Mouse (Mus musculus) right cerebral cortex, postnatal 36 days (tissue): Measurements from ENCODE around the gene Mroh2a.

ENCODE experiments used
- DNase-seq, 2 experiments: peaks; one replicate each; pipeline ENCODE4 v3.0.0; 2022; ENCODE audit warnings: low spot score in 2 of 2, mixed read lengths in 1 of 2

Gene Mroh2a

DNA sequence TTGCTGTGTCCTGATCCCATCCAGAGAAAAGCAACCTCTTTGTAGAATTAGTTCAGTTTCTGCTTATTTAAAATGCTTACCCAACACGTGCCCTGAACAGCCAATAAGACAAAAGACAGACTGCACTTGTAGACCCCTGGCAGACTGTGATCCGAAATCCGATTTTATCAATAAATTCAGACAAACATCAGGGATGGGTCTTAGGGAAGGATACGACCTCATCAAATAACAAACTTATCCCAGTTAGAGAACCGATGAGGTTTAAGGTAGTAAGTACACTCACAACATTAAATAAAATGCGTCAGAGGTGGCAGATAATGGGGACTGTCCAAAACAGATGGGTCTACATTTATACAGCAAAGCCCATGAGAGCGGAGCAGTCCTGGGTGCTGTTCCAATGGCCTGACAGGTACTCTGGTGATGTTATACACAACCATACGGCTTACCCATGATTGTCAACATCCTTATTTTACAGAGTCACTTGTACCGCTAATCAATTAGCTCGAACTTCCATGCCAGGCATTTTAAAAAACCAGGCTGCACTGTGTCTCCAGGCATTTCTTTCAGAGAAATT is 49.8 kb downstream of the Mroh2a start:
- no peak for DNase-seq

- DNase-seq, result peak; percentile 100
Measured at GRCm38 (mm10) chr1:88277098-88277817, 50.5 kb downstream of the Mroh2a start, which contains the start of the genes Hjurp and Trpm8. Hjurp (minus strand) TSS chr1:88277633. Trpm8 (plus strand) TSS chr1:88277661.

DNA sequence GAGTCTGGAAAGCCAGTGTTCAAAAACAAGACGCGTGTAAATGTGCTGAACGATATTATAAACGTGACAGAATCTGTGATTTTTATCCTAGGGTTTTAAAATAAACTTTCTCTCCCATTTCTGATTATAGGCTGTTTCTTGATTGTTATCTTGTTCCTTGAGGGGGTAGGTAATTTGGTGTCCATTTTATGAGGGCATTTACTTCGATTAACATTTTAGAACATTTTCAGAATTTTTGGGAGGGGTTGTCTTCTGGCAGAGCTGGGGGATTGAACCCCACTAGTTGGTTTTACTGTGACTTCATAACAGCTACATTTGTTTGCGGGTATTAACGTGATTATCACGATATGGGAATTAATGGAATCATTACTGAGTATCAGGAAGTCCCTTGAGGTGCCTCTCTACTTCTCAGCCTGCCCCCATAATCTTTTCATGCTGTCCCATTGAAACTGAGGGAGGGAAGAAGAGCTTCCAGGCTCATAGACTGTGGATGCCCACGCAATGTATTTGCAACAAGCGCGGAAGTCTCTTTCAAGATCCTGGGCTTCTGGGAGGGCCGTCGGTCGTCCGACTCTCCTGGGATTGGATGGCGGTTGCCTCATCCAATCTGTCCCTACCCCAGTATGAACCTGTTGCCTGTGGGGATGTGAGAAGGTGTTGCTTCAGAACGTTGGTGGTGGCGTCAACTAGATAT is 51.2 kb downstream of the Mroh2a start:
- no peak for DNase-seq

DNA sequence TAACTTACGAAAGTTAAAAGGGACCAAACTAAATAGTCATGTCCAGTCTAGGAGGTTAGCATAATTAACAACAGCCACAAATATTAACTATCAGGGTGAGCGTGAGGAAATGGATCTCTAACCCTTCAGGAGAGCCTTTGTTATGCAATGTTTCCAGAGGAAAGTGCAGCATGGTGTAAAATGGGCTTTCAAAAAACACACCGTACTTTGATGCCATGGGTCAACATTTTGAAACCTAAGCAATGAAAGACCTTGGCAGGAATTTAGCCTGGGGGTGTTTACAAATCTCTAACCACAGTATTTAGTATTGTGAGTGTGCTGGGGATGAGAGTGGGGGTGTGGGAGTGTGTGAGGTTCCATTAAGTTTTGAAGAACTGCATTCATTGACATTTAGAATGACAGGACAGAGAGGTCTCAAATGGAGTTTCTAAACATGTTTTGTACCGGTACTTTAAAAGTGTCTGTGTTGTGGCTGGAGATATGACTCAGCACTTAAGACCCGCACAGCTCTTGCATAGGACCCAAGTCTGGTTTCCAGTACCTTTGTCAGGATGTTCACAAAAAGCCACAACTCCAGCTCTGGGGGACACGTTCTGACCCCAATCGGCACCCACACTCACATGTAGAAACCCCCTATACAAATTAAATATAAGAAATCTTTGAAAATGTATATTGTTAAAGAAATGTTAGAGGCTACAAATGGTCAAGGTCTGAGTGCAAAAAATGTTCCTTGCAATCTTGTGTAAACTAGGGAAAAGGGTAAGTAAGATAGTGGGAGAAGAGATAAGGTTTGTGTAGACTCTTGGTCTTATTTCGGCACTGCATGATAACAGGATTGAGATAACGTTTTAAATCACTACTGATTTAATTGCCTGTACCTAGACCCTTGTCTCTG is 52.6 kb downstream of the Mroh2a start:
- no peak for DNase-seq

DNA sequence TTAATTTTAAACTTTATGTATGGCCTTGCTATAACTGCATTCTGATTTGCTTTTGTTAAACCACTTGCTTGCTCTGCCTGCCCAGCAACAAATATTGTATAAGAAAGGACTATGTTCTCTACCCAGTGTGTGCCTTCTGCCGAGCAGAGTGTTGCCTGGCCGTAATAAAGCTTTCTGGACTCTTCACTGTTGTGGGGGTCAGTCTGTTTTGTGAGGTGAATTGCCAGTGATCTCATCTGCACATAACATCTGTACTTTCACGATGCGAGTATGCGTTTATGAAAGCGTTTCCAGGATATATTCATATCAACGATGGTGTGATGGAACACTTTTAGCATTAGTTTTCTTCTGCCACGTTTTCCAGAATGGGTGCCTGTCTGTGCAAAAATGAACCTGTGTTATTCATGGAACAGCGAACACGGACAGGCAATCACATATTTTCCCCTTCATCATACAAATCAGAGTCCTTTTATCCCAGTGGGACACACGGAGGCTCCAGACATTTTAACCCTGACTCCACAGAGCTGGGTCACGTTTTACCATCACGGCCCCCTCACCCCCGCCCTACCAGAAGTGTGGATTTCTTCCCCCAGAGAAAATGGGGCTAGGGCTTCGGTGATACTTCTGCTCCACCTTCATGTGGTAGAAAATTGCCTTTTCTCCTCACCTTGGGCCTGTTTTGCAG is 53.4 kb downstream of the Mroh2a start:
- DNase-seq, result no peak

DNA sequence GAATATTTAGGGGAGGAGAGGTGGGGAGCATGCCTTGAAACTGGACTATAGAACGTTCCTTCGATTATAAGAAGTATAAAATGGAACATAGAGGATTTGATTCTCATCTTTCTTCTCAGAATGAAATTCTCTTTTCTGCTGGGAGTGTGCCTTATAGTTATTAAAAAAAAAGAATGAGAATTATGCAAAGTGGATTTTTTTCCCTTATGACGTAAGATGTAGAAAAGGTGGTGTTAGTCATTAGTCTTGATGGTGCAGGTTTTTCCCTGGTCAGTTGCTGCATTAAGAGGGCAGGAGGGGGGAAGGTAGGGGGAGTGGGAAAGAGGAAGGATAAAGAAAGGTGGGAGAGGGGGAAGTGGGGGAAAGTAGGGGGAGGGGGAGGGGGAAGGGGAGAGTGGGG is 55.5 kb downstream of the Mroh2a start:
- DNase-seq, result no peak

- DNase-seq, result no peak
Measured at GRCm38 (mm10) chr1:88283376-88284227, 56.8 kb downstream of the Mroh2a start.

- DNase-seq, result no peak
Measured at GRCm38 (mm10) chr1:88284228-88284945, 57.6 kb downstream of the Mroh2a start.

DNA sequence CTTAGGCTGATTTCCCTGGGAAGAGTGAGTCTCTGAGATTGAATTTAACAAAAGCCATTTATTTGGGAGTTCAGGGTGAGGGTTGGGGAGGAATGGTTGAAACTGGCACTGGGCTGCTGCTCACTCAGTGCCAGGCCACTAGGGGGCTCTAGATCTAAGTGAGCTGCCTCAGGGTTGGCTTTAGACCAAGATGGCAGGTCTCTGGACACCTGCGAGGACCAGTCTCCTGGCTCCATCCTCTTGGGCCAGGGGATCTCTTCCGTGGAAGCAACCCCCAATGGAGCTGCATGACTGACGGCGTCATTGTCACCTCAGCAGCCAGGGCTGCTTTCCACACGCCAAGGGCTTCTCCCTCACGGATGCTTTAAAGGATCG is 58.1 kb downstream of the Mroh2a start:
- DNase-seq, result no peak

DNA sequence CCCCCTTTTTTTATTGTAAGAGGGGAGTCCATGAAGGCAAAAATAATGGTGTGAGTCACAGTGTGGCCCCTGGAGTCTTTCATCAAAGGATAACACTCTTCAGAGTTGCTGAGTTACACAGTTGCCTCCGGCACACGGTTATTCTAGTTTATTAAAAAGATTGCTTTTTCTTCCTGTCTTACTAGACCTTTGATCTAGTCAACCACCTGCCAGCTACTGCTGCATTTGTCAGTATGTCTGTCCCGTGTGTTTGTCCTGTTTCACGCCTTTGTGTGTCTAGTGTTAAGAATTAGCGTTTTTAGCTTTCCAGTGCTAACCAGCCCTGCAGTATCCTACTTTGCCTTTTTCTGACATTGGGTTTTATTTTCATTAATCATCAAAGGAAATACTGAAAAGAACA is 58.9 kb downstream of the Mroh2a start:
- no peak for DNase-seq

DNA sequence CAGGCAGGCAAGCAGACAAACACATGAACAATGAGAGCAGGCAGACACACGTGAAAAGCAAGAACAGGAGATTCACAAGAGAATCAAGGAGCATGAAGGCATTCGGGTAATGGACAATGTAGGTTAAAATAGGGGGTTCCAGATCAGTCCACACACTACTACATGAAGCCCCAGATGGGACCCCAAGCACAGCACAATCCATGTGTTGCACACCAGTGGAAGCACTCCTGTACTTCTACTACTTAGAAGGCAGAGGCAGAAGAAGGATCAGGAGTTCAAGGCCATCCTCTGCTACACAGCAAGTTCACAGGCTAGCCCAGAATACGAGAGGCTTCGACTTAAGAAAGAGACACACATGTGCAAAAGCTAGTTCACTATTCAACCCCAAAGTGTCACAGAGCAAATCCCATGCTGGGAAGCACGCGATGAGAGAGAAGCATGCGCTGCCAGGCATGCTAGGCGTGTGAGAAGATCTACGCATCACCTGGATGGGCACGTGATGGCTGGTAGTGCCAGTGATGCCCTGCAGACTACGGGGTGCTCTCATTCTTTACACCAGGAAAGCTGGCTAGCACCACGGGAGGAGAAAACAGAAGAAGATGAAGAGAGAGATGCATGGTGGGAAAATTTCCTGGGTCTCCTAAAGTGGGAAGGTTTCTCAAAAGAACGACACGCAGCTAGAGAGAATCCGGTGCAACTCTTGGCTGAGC is 59.5 kb downstream of the Mroh2a start:
- no peak for DNase-seq

DNA sequence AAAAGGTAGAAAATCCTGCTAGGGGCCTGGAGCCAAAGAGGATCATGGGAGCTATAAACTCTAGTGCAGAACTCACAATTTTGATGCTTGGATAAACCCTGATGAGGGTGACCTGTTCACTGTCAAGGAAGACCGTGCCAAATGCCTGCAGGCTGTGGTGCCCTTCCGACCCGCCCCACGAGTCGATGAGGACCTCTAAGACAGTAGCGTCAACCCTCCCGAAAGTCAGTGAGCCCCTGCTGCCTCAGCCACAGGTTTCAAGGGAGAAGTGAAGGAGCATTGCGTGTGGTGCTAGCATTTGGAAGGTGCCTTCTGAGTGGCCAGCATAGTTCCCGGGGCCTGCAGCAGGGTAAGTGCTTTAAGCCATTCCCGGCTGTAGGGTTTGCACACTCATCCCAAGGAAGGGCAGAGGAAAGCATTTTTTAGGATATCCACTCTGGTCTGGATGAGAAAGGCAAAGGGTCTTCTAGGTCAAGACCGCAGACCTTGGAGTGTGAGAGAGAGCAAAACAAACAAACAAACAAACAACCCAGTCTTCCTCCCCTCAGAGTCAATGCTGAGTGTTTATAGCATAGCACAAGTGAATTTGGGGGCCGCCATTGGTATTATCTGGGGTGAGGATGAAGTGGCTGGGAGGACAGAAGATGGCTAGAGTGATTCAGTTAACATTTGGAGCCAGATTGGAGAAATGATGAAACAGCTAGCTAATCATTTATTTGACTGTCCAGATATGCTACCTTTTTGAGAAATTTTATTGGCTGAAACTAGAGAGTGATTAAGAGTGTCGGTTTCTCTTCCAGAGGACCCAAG is 60.3 kb downstream of the Mroh2a start:
- no peak for DNase-seq

DNA sequence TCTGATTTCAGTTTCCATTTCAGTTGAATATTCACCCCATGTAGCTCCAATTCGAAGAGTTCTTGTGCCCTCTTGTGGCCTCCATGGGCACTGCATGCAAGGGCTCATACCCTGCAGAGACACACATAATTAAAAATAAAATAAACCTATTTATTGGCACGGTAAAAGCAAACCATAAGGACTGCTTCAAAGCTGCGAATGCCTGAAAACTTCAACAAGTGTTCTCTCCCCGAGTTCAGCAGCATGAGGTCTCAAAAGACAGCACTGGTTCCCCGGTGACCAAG is 60.9 kb downstream of the Mroh2a start:
- DNase-seq, result no peak

- no peak for DNase-seq
Measured at GRCm38 (mm10) chr1:88288056-88288788, 61.4 kb downstream of the Mroh2a start.

DNA sequence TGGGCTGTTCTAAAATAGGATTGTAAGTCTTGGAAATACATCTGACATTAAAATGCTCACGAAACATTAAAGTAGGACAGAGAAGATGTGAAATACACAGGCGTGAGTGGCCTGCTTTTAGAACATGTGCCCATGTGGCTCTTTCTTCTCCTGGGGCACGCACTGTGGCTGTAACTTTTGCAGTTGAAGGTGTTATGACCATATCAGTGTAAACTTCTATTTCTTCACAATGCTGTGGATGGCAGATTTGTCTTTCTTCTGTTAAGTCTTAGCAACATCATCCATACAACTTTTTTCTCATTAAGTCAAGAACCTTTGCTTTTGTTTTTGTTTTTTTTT is 62.0 kb downstream of the Mroh2a start:
- no peak for DNase-seq

DNA sequence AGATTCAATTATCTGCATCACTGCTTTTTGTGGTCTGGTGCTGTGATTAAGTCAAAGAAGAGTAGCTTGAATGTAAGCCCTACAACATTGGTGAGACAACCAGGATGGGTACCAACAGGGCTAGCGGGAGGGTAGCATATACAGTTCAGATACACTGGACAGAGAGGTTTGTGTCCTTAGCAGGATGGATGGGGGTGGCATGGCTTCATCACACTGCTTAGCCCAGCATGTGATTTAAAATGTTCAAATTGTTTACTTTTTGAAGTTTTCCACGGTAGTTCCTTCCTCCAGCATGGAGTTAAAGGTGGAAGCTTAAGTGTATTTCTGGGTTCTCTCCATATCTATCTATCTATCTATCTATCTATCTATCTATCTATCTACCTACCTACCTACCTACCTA is 62.4 kb downstream of the Mroh2a start:
- DNase-seq, result no peak

GRCm38 (mm10) chr1:88289917-88290316 is 63.1 kb downstream of the Mroh2a start:
- DNase-seq, result no peak

DNA sequence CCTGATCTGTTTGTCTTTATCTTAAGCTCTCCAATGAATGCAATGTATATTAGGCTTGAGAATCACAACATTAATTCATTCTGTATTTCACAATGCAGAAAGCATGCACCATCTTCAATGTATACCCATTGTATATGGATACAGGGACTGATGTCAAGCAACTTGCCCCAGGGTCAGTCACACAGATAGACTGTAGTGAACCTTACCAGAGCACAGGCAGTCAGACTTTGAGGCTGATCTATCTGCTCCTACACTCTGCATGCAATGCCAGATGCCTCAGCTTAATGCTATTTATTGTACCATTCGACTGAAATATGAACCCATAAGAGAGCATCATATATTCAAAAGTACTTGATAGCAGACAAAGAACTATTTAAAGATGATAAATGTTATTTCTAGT is 63.7 kb downstream of the Mroh2a start:
- DNase-seq, result no peak
